Mouse (Mus musculus) macrophage (primary cell): ENCODE data around the gene Sgce. TPM values are rescaled to one million over a fixed set of nuclear protein-coding genes. Genes with fewer than 3 reads are reported as not detected.

Experiments used
- H3K27ac ChIP-seq: fragments of 350-480 bp; formaldehyde crosslinking; 2 replicates; pipeline ENCODE4 v1.9.0; 2021
- H3K36me3 ChIP-seq: fragments of 350-480 bp; formaldehyde crosslinking; 2 replicates; pipeline ENCODE4 v1.9.0; 2021; ENCODE audit errors: inconsistent target
- H3K4me3 ChIP-seq: fragments of 350-480 bp; formaldehyde crosslinking; 2 replicates; pipeline ENCODE4 v1.9.0; 2021; ENCODE audit errors: inconsistent target
- H3K79me2 ChIP-seq: fragments of 350-480 bp; formaldehyde crosslinking; 2 replicates; pipeline ENCODE4 v1.9.0; 2021; ENCODE audit errors: inconsistent target
- WGBS: methylation state at CpG from one replicate; pipeline ENCODE4 v1.1.7; 2026; ENCODE audit warnings: inconsistent platforms; ENCODE audit not compliant: missing documents; 5-methylcytosine and 5-hydroxymethylcytosine counted together
- polyA plus RNA-seq: library from polyadenylated mRNA; stranded (reverse); fragments of 250-400 nt; gene quantifications from 3 replicates; pipeline ENCODE4 v1.2.4, GENCODE M21; 2018; ENCODE audit warnings: inconsistent platforms

The Sgce gene
- polyA plus RNA-seq, 1 experiment from 2014 or later, result 0.16 TPM

GRCm38 (mm10) chr6:4738717-4739116 is 8.3 kb downstream of the Sgce start:
- H3K27ac ChIP-seq, result no peak overlapping the region
- WGBS, result 83% methylated on average over 2 of the region's 2 CpGs
- no peaks in the 10 kb centered on the region for H3K36me3 ChIP-seq
- no peaks in the 10 kb centered on the region for H3K79me2 ChIP-seq
- no peak overlapping the region for H3K4me3 ChIP-seq

- H3K4me3 ChIP-seq, result no peak overlapping the region
- WGBS, result 90% methylated on average over 11 of the region's 11 CpGs
- no peaks in the 10 kb centered on the region for H3K79me2 ChIP-seq
- no peak overlapping the region for H3K27ac ChIP-seq
- H3K36me3 ChIP-seq, result no peaks in the 10 kb centered on the region
Observed at GRCm38 (mm10) chr6:4738034-4738629, 8.9 kb downstream of the Sgce start.

GRCm38 (mm10) chr6:4736372-4736771 is 10.6 kb downstream of the Sgce start:
- no peak overlapping the region for H3K27ac ChIP-seq
- H3K36me3 ChIP-seq, result no peaks in the 10 kb centered on the region
- H3K79me2 ChIP-seq, result no peaks in the 10 kb centered on the region
- 83% methylated on average over 9 of the region's 9 CpGs for WGBS
- no peak overlapping the region for H3K4me3 ChIP-seq

GRCm38 (mm10) chr6:4733208-4733607 is 13.8 kb downstream of the Sgce start:
- 82% methylated on average over 8 of the region's 8 CpGs for WGBS
- no peaks in the 10 kb centered on the region for H3K36me3 ChIP-seq
- H3K4me3 ChIP-seq, result no peak overlapping the region
- no peak overlapping the region for H3K27ac ChIP-seq
- H3K79me2 ChIP-seq, result no peaks in the 10 kb centered on the region

- 90% methylated on average over 8 of the region's 8 CpGs for WGBS
- Histone ChIP-seq H3K36me3 (no peaks in the 10 kb centered on the region), H3K27ac (no peak overlapping the region), H3K4me3 (no peak overlapping the region), H3K79me2 (no peaks in the 10 kb centered on the region)
Observed at GRCm38 (mm10) chr6:4731675-4732074, 15.3 kb downstream of the Sgce start.

- Histone ChIP-seq H3K36me3 (no peaks in the 10 kb centered on the region), H3K27ac (no peak overlapping the region), H3K4me3 (no peak overlapping the region), H3K79me2 (no peaks in the 10 kb centered on the region)
- 24% methylated on average over 2 of the region's 2 CpGs for WGBS
Observed at GRCm38 (mm10) chr6:4728305-4728704, 18.7 kb downstream of the Sgce start.

GRCm38 (mm10) chr6:4723998-4724757 is 22.8 kb downstream of the Sgce start:
- H3K79me2 ChIP-seq, result no peaks in the 10 kb centered on the region
- 89% methylated on average over 15 of the region's 15 CpGs for WGBS
- H3K27ac ChIP-seq, result no peak overlapping the region
- H3K36me3 ChIP-seq, result no peaks in the 10 kb centered on the region
- H3K4me3 ChIP-seq, result no peak overlapping the region

- WGBS, result 91% methylated on average over 13 of the region's 13 CpGs
- Histone ChIP-seq H3K36me3 (no peaks in the 10 kb centered on the region), H3K27ac (no peak overlapping the region), H3K79me2 (no peaks in the 10 kb centered on the region), H3K4me3 (no peak overlapping the region)
Observed at GRCm38 (mm10) chr6:4722739-4723138, 24.3 kb downstream of the Sgce start.

- H3K79me2 ChIP-seq, result no peaks in the 10 kb centered on the region
- 81% methylated on average over 6 of the region's 6 CpGs for WGBS
- H3K4me3 ChIP-seq, result no peak overlapping the region
- H3K27ac ChIP-seq, result no peak overlapping the region
- no peaks in the 10 kb centered on the region for H3K36me3 ChIP-seq
Observed at GRCm38 (mm10) chr6:4722142-4722541, 24.9 kb downstream of the Sgce start.

GRCm38 (mm10) chr6:4717344-4717743 is 29.7 kb downstream of the Sgce start:
- WGBS, result 97% methylated on average over 2 of the region's 2 CpGs
- no peak overlapping the region for H3K27ac ChIP-seq
- no peaks in the 10 kb centered on the region for H3K79me2 ChIP-seq
- H3K36me3 ChIP-seq, result no peaks in the 10 kb centered on the region
- no peak overlapping the region for H3K4me3 ChIP-seq

- WGBS, result 98% methylated on average over 2 of the region's 2 CpGs
- Histone ChIP-seq H3K4me3 (no peak overlapping the region), H3K36me3 (no peaks in the 10 kb centered on the region), H3K79me2 (no peaks in the 10 kb centered on the region), H3K27ac (no peak overlapping the region)
Observed at GRCm38 (mm10) chr6:4716171-4716570, 30.8 kb downstream of the Sgce start.

- no peak overlapping the region for H3K27ac ChIP-seq
- no peaks in the 10 kb centered on the region for H3K36me3 ChIP-seq
- H3K79me2 ChIP-seq, result no peaks in the 10 kb centered on the region
- WGBS, result 71% methylated on average over 1 of the region's 1 CpGs
- no peak overlapping the region for H3K4me3 ChIP-seq
Observed at GRCm38 (mm10) chr6:4708971-4709370, 38.0 kb downstream of the Sgce start.

GRCm38 (mm10) chr6:4706415-4706814 is 40.6 kb downstream of the Sgce start:
- Histone ChIP-seq H3K36me3 (no peaks in the 10 kb centered on the region), H3K27ac (no peak overlapping the region), H3K4me3 (no peak overlapping the region), H3K79me2 (no peaks in the 10 kb centered on the region)
- 17% methylated on average over 5 of the region's 5 CpGs for WGBS

- Histone ChIP-seq H3K36me3 (no peaks in the 10 kb centered on the region), H3K27ac (no peak overlapping the region), H3K4me3 (no peak overlapping the region), H3K79me2 (no peaks in the 10 kb centered on the region)
- WGBS, result 100% methylated on average over 6 of the region's 7 CpGs
Observed at GRCm38 (mm10) chr6:4703908-4704307, 43.1 kb downstream of the Sgce start.

- H3K36me3 ChIP-seq, result no peaks in the 10 kb centered on the region
- no peaks in the 10 kb centered on the region for H3K79me2 ChIP-seq
- 92% methylated on average over 8 of the region's 8 CpGs for WGBS
- H3K27ac ChIP-seq, result no peak overlapping the region
- H3K4me3 ChIP-seq, result no peak overlapping the region
Observed at GRCm38 (mm10) chr6:4701641-4702040, 45.4 kb downstream of the Sgce start.
